Mouse (Mus musculus): ENCODE results near the gene Itgae. TPM values are rescaled to one million over a fixed set of nuclear protein-coding genes. Genes with fewer than 3 reads are reported as not detected.

The Itgae gene
- polyA plus RNA-seq (2012; rRNA removed; ENCODE audit: low replicate concordance) = 3.5 and 7.0 TPM in 2 replicates

GRCm38 (mm10) chr11:73090283-73090682, at the start of gene Itgae:
Itgae (plus strand) TSS chr11:73090583.

GRCm38 (mm10) chr11:73047542-73047996, 42.8 kb upstream of the Itgae start, which contains the start of gene Ncbp3:
Ncbp3 (plus strand) TSS chr11:73047783.

GRCm38 (mm10) chr11:73137591-73138501, 47.5 kb downstream of the Itgae start, which contains the start of gene Haspin:
Haspin (minus strand) TSS chr11:73138294.

GRCm38 (mm10) chr11:73159957-73160810, 69.8 kb downstream of the Itgae start, which contains the start of gene P2rx5:
P2rx5 (plus strand) TSS chr11:73160421.

GRCm38 (mm10) chr11:73176608-73177508, 86.5 kb downstream of the Itgae start, which contains the start of the genes Emc6 and Tax1bp3:
Emc6 (minus strand) TSS chr11:73177037.
Tax1bp3 (plus strand) TSS chr11:73177083.

Other genes with a start within 250 kb of the Itgae start
- 63.3 and 152 TPM in 2 replicates for gene Atp2a3, start 129.4 kb upstream of the Itgae start, polyA plus RNA-seq (2012; rRNA removed; ENCODE audit: low replicate concordance)
- 14.7 and 18.8 TPM in 2 replicates for gene P2rx1, start 91.5 kb upstream of the Itgae start, polyA plus RNA-seq (2012; rRNA removed; ENCODE audit: low replicate concordance)
- gene Camkk1, start 71.6 kb upstream of the Itgae start, polyA plus RNA-seq (2012; rRNA removed; ENCODE audit: low replicate concordance) = 2.1 and 2.2 TPM in 2 replicates
- 0.88 and 0.90 TPM in 2 replicates for gene Ncbp3, start 42.8 kb upstream of the Itgae start, polyA plus RNA-seq (2012; rRNA removed; ENCODE audit: low replicate concordance)
- 1.8 and 3.7 TPM in 2 replicates for gene Haspin, start 47.7 kb downstream of the Itgae start, polyA plus RNA-seq (2012; rRNA removed; ENCODE audit: low replicate concordance)
- gene P2rx5, start 69.8 kb downstream of the Itgae start, polyA plus RNA-seq (2012; rRNA removed; ENCODE audit: low replicate concordance) = 0.33 TPM in 1 of 2 replicates, not detected in the other
- 45.1 and 69.0 TPM in 2 replicates for gene Emc6, start 86.5 kb downstream of the Itgae start, polyA plus RNA-seq (2012; rRNA removed; ENCODE audit: low replicate concordance)
- gene Tax1bp3, start 86.5 kb downstream of the Itgae start, polyA plus RNA-seq (2012; rRNA removed; ENCODE audit: low replicate concordance) = 98.3 and 181 TPM in 2 replicates
- 13.2 and 13.6 TPM in 2 replicates for gene Ctns, start 108.5 kb downstream of the Itgae start, polyA plus RNA-seq (2012; rRNA removed; ENCODE audit: low replicate concordance)
- 15.3 and 15.7 TPM in 2 replicates for gene Shpk, start 108.9 kb downstream of the Itgae start, polyA plus RNA-seq (2012; rRNA removed; ENCODE audit: low replicate concordance)
- 0.11 TPM in 1 of 2 replicates, not detected in the other for gene Trpv1, start 143.7 kb downstream of the Itgae start, polyA plus RNA-seq (2012; rRNA removed; ENCODE audit: low replicate concordance)
- gene Trpv3, start 176.8 kb downstream of the Itgae start, polyA plus RNA-seq (2012; rRNA removed; ENCODE audit: low replicate concordance) = 0.12 and 0.38 TPM in 2 replicates
- 0.82 and 5.1 TPM in 2 replicates for gene Aspa, start 239.0 kb downstream of the Itgae start, polyA plus RNA-seq (2012; rRNA removed; ENCODE audit: low replicate concordance)
- not detected in 2 replicates for gene Gm49340, start 239.2 kb downstream of the Itgae start, polyA plus RNA-seq (2012; rRNA removed; ENCODE audit: low replicate concordance)
- not detected in 2 replicates for gene Spata22, start 239.2 kb downstream of the Itgae start, polyA plus RNA-seq (2012; rRNA removed; ENCODE audit: low replicate concordance)

Measured in duodenum, adult 2 months (tissue).